20 mouse cellular contexts compared by ENCODE assay signal in genomic region chr11:98318421-98319116, GRCm38 (mm10). TPM values are rescaled to one million over a fixed set of nuclear protein-coding genes. Genes with fewer than 3 reads are reported as not detected.
DNase-seq lines count a peak whose midpoint lies in the region; ATAC-seq and TF ChIP-seq lines count a peak whose summit lies in the region.
"Had no signal": no experiment of that assay in that cellular context is flagged by ENCODE, and none has a peak within 500 bp of the region (broad histone marks: within the 10 kb centered on the region; RNA-seq: fewer than 3 reads in every experiment).

No protein-coding gene starts in this region.

- H3K36me3 ChIP-seq in forebrain, embryonic 15.5 days: no peaks in the 10 kb centered on the region
- H3K36me3 ChIP-seq: liver, embryonic 13.5 days; midbrain, embryonic 12.5 days had no signal

- peak in 1 of 2 experiments; percentile 20 for DNase-seq in left cerebral cortex, adult 2 months (ENCODE audit: extremely low spot score in 1 of 2, low spot score in 2 of 2)
- DNase-seq in left cerebral cortex, adult 11 months (ENCODE audit: low spot score): no peak
- DNase-seq in cerebellum, adult 18-20 months: peak; percentile 39 to 47
- peak; percentile 50 to 58 for DNase-seq in cerebellum, postnatal 25 days
- DNase-seq in gastrocnemius, adult 18-20 months (ENCODE audit: low spot score): no peak
- no peak for DNase-seq in adrenal gland, adult (ENCODE audit: inconsistent age in 2 of 2, low spot score in 1 of 2)
- DNase-seq: gastrocnemius, adult 2 months; heart, postnatal 4 days; kidney, adult 8-10 months; liver, embryonic 13.5 days; lung, postnatal 10 days; right cerebral cortex, postnatal 14 days; thymus, postnatal 4 days had no signal

- H3K9me3 ChIP-seq in forebrain, embryonic 15.5 days: no peaks in the 10 kb centered on the region
- H3K9me3 ChIP-seq: heart, embryonic 10.5 days; liver, embryonic 13.5 days; midbrain, embryonic 12.5 days had no signal

- peak overlapping the region; percentile 91 for H3K27ac ChIP-seq in left cerebral cortex, adult 2 months
- peak overlapping the region; percentile 97 for H3K27ac ChIP-seq in forebrain, embryonic 15.5 days (replicated peaks)
- H3K27ac ChIP-seq: gastrocnemius, adult 2 months; heart, embryonic 10.5 days; liver, embryonic 13.5 days; midbrain, embryonic 12.5 days had no signal

- WGBS in forebrain, embryonic 15.5 days: 1% methylated on average over 14 of the region's 14 CpGs

- peak overlapping the region; percentile 25; the same call in 1 of the 2 replicates for H3K4me3 ChIP-seq in left cerebral cortex, adult 2 months
- H3K4me3 ChIP-seq in forebrain, embryonic 15.5 days: peak overlapping the region; percentile 13
- H3K4me3 ChIP-seq: gastrocnemius, adult 2 months; heart, embryonic 10.5 days; liver, embryonic 13.5 days; midbrain, embryonic 12.5 days had no signal

- peak overlapping the region; percentile 44 for H3K4me2 ChIP-seq in forebrain, embryonic 15.5 days (replicated peaks)
- H3K4me2 ChIP-seq: liver, embryonic 13.5 days; midbrain, embryonic 12.5 days had no signal

- no peak for TF ChIP-seq CTCF in left cerebral cortex, adult 2 months (IDR thresholded peaks at IDR 0.05)

- peak; percentile 21; the same call in 1 of the 2 replicates for ATAC-seq in forebrain, embryonic 15.5 days (replicated peaks)

- H3K27me3 ChIP-seq in forebrain, embryonic 15.5 days: peaks cover 68% of the 10 kb centered on the region

- H3K9ac ChIP-seq in forebrain, embryonic 15.5 days (replicated peaks): 0 out of 2 replicates have a peak overlapping the region, but pooled peaks have one; percentile 14
- H3K9ac ChIP-seq: liver, embryonic 13.5 days; midbrain, embryonic 12.5 days had no signal

- intact Hi-C loops in left cerebral cortex, adult 2 months (cut with DNase I): no loop called here

- H3K4me1 ChIP-seq in forebrain, embryonic 15.5 days: peaks cover 81% of the 10 kb centered on the region
- H3K4me1 ChIP-seq: liver, embryonic 13.5 days had no signal

RNA-seq across cellular contexts. Expression of gene Neurod2, which starts 10.9 kb away (rescaled TPM):
- total RNA-seq in left cerebral cortex, adult 2 months (2021): 10 to 100 TPM; 70.2 to 76.3 TPM
- polyA plus RNA-seq in forebrain, embryonic 15.5 days (2015; fragmentation: Nextera tagmentation; extraction: Ambion mirVana): 142 and 148 TPM in 2 replicates
- total RNA-seq in gastrocnemius, adult 18-20 months (2021): not detected
- total RNA-seq: adrenal gland, adult 18-20 months; gastrocnemius, adult 2 months; heart, postnatal 4 days; neutrophil, adult 5-6 weeks had no signal
- polyA plus RNA-seq: heart, embryonic 10.5 days; large intestine, adult 2 months; liver, embryonic 13.5 days; stomach, embryonic 14.5 days had no signal

RNA-seq across cellular contexts. Expression of gene Ppp1r1b, which starts 29.6 kb away (rescaled TPM):
- total RNA-seq in left cerebral cortex, adult 2 months (2021): 100 to 1,000 TPM; 146 to 208 TPM
- polyA plus RNA-seq in forebrain, embryonic 15.5 days (2015; fragmentation: Nextera tagmentation; extraction: Ambion mirVana): 49.6 and 60.4 TPM in 2 replicates
- under 1 TPM; 0.18 to 0.31 TPM for total RNA-seq in gastrocnemius, adult 18-20 months (2021)
- total RNA-seq: gastrocnemius, adult 2 months; neutrophil, adult 5-6 weeks had no signal

RNA-seq across cellular contexts. Expression of gene Stard3, which starts 39.6 kb away (rescaled TPM):
- 10 to 100 TPM; 35.7 to 42.4 TPM for total RNA-seq in left cerebral cortex, adult 2 months (2021)
- polyA plus RNA-seq in forebrain, embryonic 15.5 days (2015; fragmentation: Nextera tagmentation; extraction: Ambion mirVana): 53.2 and 56.5 TPM in 2 replicates
- 10 to 100 TPM; 11.1 to 13.6 TPM for total RNA-seq in gastrocnemius, adult 18-20 months (2021)

Comparison
In these comparisons a context has a peak if more than half of its experiments do, and no peak if none do; other contexts are left out.
1. DNase-seq: peak in cerebellum, adult 18-20 months (2 of 2) and cerebellum, postnatal 25 days (2 of 2); none in left cerebral cortex, adult 11 months (single experiment), gastrocnemius, adult 18-20 months (single experiment) and adrenal gland, adult (0 of 2).
2. RNA of gene Neurod2, which starts 10.9 kb away (total RNA-seq): 70.2 to 76.3 TPM in left cerebral cortex, adult 2 months; not detected in gastrocnemius, adult 18-20 months; every median in the first group is over 10 times any median in the second.
3. RNA of gene Ppp1r1b, which starts 29.6 kb away (total RNA-seq): 146 to 208 TPM in left cerebral cortex, adult 2 months; 0.18 to 0.31 TPM in gastrocnemius, adult 18-20 months; every median in the first group is over 100 times any median in the second.